Mouse (Mus musculus): ENCODE measurements at regions not wholly inside any gene's neighbourhood (a gene's known extent, or its start where the extent isn't known, plus 50 kb on each side); places are given as distances from the start of the nearest gene placed in this dataset.

DNA sequence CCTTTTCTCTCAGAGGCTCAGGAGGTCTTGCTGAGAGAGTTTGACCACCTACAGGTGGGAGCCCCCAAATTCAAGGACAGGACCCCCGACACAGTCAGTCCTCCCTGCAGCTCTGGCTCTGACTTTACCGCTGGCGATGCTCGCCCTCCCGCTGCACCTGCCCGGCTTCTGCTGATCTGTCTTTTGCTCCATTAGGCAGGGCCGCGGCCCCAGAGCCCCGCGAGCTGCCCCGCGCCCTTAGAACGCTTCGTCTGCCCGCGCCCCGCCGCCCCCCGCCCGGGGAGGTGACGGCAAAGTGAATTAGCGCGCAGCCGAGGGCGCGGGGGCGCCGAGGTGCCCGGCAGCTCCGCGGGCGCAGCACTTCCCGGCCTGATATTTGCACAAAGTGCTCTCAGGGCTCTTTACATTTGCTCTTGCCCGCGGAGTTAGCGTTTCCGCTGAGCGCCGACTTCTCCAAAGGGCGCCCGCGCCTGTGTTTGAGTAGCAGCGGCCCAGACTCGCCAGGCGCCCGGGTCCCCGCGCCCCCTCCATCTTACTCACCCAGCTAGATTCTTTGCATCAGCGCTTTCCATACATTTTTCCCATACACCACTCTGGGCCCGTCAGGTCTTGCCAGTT lies 260.7 kb upstream of the 4930535I16Rik start:
- TF ChIP-seq POLR2A (IDR thresholded peaks at IDR 0.05; ENCODE audit: borderline replicate concordance, low read depth, low read length) (no peak), CTCF (IDR thresholded peaks at IDR 0.05; ENCODE audit: low read depth, low read length) (no peak)
- H3K4me1 ChIP-seq (ENCODE audit: control insufficient read depth, insufficient read depth, low read length), result no peaks in the 10 kb centered on the region
- no peak overlapping the region for H3K27ac ChIP-seq (ENCODE audit: insufficient read depth, low read depth, low read length)
- no peak overlapping the region for H3K4me3 ChIP-seq (ENCODE audit: insufficient read depth, low read length)

DNA sequence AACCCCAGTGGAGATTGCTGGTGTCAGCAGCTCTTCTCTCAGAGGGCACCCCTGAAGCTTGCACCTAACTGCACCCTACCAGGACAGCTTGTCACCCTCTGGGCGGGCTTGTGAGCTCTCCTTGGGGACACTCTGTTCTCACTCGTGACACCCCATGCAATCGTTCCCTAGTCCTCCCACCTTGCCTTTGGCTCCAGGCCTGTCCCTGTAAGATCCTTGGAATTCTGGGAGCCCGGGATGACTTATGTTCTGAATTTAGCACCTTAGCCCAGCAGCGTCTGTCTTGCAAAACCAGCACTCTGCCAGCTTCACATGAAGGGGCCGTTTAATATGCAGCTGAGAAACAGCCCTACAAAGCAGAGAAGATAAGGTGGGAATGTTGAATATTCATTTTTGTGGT lies 257.7 kb upstream of the 4930535I16Rik start:
- Histone ChIP-seq H3K4me3 (ENCODE audit: insufficient read depth, low read length) (no peak overlapping the region), H3K27ac (ENCODE audit: insufficient read depth, low read depth, low read length) (no peak overlapping the region), H3K4me1 (ENCODE audit: control insufficient read depth, insufficient read depth, low read length) (no peaks in the 10 kb centered on the region)
- TF ChIP-seq POLR2A (IDR thresholded peaks at IDR 0.05; ENCODE audit: borderline replicate concordance, low read depth, low read length) (no peak), CTCF (IDR thresholded peaks at IDR 0.05; ENCODE audit: low read depth, low read length) (no peak)

GRCm38 (mm10) chr4:124154627-124155026 lies 236.8 kb upstream of the 4930535I16Rik start:
- no peak for TF ChIP-seq CTCF (IDR thresholded peaks at IDR 0.05; ENCODE audit: low read depth, low read length)
- TF ChIP-seq POLR2A (IDR thresholded peaks at IDR 0.05; ENCODE audit: borderline replicate concordance, low read depth, low read length), result no peak

GRCm38 (mm10) chr4:124149771-124150451 lies 232.1 kb upstream of the 4930535I16Rik start:
- Histone ChIP-seq H3K4me3 (ENCODE audit: insufficient read depth, low read length) (no peak overlapping the region), H3K4me1 (ENCODE audit: control insufficient read depth, insufficient read depth, low read length) (no peaks in the 10 kb centered on the region), H3K27ac (ENCODE audit: insufficient read depth, low read depth, low read length) (no peak overlapping the region)
- TF ChIP-seq POLR2A (IDR thresholded peaks at IDR 0.05; ENCODE audit: borderline replicate concordance, low read depth, low read length) (no peak), CTCF (IDR thresholded peaks at IDR 0.05; ENCODE audit: low read depth, low read length) (no peak)

More at GRCm38 (mm10) chr4:124154627-124155026, 236.8 kb upstream of the 4930535I16Rik start:
- Histone ChIP-seq H3K4me1 (ENCODE audit: control insufficient read depth, insufficient read depth, low read length) (no peaks in the 10 kb centered on the region), H3K4me3 (ENCODE audit: insufficient read depth, low read length) (no peak overlapping the region), H3K27ac (ENCODE audit: insufficient read depth, low read depth, low read length) (no peak overlapping the region)

DNA sequence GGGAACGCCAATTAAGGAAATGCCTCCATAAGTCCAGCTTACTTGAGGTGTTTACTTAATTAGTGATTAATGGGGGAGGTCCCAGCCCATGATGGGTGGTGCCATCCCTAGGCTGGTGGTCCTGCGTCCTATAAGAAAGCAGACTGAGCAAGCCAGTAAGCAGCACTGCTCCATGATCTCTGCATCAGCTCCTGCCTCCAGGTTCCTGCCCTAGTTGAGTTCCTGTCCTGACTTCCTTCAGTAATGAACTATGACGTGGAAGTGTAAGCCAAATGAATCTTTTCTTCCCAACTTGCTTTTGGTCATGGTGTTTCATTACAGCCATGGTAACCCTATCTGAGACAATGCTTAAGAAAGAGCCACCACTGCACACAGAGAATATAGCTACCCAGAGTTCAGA lies 231.2 kb upstream of the 4930535I16Rik start:
- no peak for TF ChIP-seq CTCF (IDR thresholded peaks at IDR 0.05; ENCODE audit: low read depth, low read length)
- TF ChIP-seq POLR2A (IDR thresholded peaks at IDR 0.05; ENCODE audit: borderline replicate concordance, low read depth, low read length), result no peak
- H3K27ac ChIP-seq (ENCODE audit: insufficient read depth, low read depth, low read length), result no peak overlapping the region
- H3K4me1 ChIP-seq (ENCODE audit: control insufficient read depth, insufficient read depth, low read length), result no peaks in the 10 kb centered on the region
- H3K4me3 ChIP-seq (ENCODE audit: insufficient read depth, low read length), result no peak overlapping the region

- Histone ChIP-seq H3K4me3 (ENCODE audit: insufficient read depth, low read length) (no peak overlapping the region), H3K4me1 (ENCODE audit: control insufficient read depth, insufficient read depth, low read length) (no peaks in the 10 kb centered on the region), H3K27ac (ENCODE audit: insufficient read depth, low read depth, low read length) (no peak overlapping the region)
- no peak for TF ChIP-seq POLR2A (IDR thresholded peaks at IDR 0.05; ENCODE audit: borderline replicate concordance, low read depth, low read length)
- no peak for TF ChIP-seq CTCF (IDR thresholded peaks at IDR 0.05; ENCODE audit: low read depth, low read length)
Measured at GRCm38 (mm10) chr4:124147276-124147675, 229.5 kb upstream of the 4930535I16Rik start.

- Histone ChIP-seq H3K27ac (ENCODE audit: insufficient read depth, low read depth, low read length) (no peak overlapping the region), H3K4me3 (ENCODE audit: insufficient read depth, low read length) (no peak overlapping the region), H3K4me1 (ENCODE audit: control insufficient read depth, insufficient read depth, low read length) (no peaks in the 10 kb centered on the region)
- TF ChIP-seq POLR2A (IDR thresholded peaks at IDR 0.05; ENCODE audit: borderline replicate concordance, low read depth, low read length) (no peak), CTCF (IDR thresholded peaks at IDR 0.05; ENCODE audit: low read depth, low read length) (no peak)
Measured at GRCm38 (mm10) chr4:124146135-124146534, 228.3 kb upstream of the 4930535I16Rik start.

- no peak overlapping the region for H3K27ac ChIP-seq (ENCODE audit: insufficient read depth, low read depth, low read length)
- no peaks in the 10 kb centered on the region for H3K4me1 ChIP-seq (ENCODE audit: control insufficient read depth, insufficient read depth, low read length)
- TF ChIP-seq CTCF (IDR thresholded peaks at IDR 0.05; ENCODE audit: low read depth, low read length) (no peak), POLR2A (IDR thresholded peaks at IDR 0.05; ENCODE audit: borderline replicate concordance, low read depth, low read length) (no peak)
- H3K4me3 ChIP-seq (ENCODE audit: insufficient read depth, low read length), result no peak overlapping the region
Measured at GRCm38 (mm10) chr4:124143630-124144029, 225.8 kb upstream of the 4930535I16Rik start.

GRCm38 (mm10) chr4:124143226-124143625 lies 225.4 kb upstream of the 4930535I16Rik start:
- Histone ChIP-seq H3K27ac (ENCODE audit: insufficient read depth, low read depth, low read length) (no peak overlapping the region), H3K4me1 (ENCODE audit: control insufficient read depth, insufficient read depth, low read length) (no peaks in the 10 kb centered on the region), H3K4me3 (ENCODE audit: insufficient read depth, low read length) (no peak overlapping the region)
- TF ChIP-seq CTCF (IDR thresholded peaks at IDR 0.05; ENCODE audit: low read depth, low read length), result no peak
- no peak for TF ChIP-seq POLR2A (IDR thresholded peaks at IDR 0.05; ENCODE audit: borderline replicate concordance, low read depth, low read length)

DNA sequence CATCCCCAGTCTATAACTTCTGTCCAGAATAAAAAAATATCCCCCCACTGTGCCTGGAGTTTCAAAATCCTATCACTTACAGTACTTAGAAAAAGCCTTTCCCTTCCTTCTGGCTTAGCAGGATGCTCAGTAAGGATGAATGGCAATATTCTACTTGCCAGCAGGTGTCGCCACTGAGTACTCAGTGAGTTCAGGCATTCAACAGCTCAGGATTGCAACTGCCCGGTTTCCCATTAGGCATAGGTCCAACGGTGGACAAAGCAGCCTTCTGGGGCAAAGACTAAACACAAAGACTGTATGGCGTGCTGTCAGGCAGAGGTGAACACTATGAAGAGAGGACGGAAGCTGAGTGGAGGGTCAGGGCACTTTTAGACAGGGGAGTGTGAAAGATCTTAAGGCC lies 224.3 kb upstream of the 4930535I16Rik start:
- TF ChIP-seq POLR2A (IDR thresholded peaks at IDR 0.05; ENCODE audit: borderline replicate concordance, low read depth, low read length) (no peak), CTCF (IDR thresholded peaks at IDR 0.05; ENCODE audit: low read depth, low read length) (peak; percentile 57)

More for the DNA sequence above, 224.3 kb upstream of the 4930535I16Rik start:
- Histone ChIP-seq H3K4me1 (ENCODE audit: control insufficient read depth, insufficient read depth, low read length) (no peaks in the 10 kb centered on the region), H3K27ac (ENCODE audit: insufficient read depth, low read depth, low read length) (no peak overlapping the region), H3K4me3 (ENCODE audit: insufficient read depth, low read length) (no peak overlapping the region)
